Mouse (Mus musculus) forelimb bud, embryonic 11.5 days (tissue): ENCODE measurements around the gene Tent4a.

ENCODE experiments used
- DNase-seq: peaks from one replicate; pipeline ENCODE4 v3.0.0-alpha.2; 2012; ENCODE audit warnings: low read depth, low spot score

Tent4a gene

DNA sequence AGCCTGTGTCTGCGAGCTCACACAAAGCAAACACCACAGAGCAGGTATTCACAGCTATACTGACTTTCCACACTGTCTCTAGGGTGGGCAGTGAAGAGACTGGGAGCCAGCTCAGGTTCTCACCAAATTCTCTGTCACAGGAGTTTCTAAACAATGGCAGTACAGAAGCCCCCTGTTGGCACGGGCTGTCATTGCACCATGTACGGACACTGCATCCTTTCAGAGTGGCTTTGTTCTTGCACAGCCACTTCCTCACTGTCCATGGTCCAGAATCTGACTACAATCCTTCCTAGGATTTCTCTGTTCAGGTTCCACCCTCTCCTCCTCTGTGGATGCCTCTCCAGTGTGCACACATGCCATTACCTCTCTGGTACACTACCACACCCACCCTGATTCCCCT lies 10.6 kb upstream of the Tent4a start:
- peak; percentile 68 for DNase-seq

DNA sequence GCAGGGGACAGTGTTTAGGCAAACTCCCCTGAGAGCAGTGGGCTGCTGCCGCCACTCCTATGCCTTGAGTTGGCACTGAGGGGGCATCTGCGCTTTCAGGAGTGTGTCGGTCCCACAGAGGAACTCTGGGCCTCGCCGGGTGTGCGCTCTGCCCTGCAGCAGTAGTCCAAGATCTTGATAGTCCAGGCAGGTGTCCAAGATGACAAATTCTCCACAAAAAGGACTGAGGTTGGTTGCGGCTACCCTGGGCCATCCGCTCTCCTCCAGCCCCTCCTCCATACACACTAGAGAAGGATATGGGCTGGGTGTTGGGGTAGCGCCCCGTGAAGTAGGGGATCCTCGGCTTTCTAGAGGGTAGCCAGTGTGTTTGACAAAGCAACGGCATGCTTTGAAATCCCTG lies 9.2 kb upstream of the Tent4a start:
- no peak for DNase-seq

DNA sequence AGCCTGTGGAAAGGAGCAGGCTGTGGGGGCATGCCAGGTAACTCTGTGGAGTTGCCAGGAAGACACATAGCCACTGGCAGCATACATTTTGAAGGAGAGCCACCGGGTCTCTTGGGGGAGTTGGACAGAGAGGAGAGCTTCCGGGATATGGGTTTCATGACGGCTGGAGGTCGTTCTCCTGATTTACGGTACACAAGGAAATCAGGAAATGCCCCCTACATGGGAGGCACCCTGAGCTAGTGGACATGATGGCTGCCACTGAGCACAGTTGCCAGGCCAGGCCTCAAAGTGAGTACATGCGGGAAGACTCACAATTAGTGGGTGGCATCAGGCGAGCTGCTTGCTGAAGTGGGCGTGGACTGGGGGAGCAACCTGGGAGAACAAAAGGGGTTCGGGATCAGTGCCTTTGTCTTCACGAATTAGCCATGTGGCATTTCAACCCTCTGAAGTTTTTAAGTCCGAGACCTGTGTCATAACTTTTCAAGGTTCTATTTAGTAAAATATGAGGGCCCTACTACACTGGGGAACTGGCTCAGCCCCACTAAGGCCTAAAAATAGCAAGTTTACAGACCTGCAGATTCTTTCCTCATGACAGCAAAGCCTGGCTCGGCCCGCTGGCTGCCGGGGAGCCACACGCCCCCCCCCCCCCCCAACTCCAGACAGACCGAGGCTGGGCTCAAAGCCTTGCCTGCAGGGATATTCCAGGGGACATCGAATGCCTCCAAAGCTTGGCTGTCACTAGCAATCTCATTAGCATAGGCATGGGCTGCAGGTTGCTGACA lies 8.3 kb upstream of the Tent4a start:
- no peak for DNase-seq

DNA sequence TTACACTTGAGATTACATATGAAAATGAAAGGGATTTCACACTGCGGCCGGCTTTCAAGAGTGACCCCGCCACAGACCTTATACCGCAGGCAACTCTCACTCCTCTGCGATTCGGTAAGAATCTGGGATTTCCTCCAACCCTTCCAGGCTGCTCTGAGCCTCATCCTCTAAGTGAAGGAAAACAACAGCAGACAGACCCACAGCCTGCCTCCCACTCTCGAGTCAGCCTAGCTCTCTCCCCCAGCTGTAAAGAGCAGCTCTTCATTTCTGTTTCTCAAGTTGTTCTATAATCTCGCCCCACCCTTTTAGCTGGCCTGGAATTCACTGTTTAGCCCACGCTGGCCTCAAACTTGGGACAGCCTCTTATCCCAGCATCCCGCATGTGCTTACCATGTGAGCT lies 7.4 kb upstream of the Tent4a start:
- DNase-seq = no peak

DNA sequence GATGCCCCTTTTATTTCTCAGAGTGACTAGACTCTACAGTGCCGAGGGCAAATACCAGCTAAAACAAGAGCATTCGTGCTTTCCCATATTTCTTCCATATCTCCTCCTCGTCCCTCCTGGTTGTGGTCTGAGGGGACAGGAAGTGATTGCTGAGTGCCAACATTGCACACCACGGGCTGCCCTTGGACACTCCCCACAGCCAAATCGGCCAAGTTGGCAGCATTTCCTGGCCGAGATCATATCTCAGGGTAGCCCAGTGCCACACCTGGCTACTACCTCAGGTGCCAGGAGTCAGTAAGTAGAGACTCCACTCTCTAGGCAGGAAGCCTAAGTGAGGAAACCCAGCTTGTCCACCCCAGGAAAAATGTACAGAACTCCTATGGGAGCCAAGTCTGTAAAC lies 6.8 kb upstream of the Tent4a start:
- DNase-seq = no peak

DNA sequence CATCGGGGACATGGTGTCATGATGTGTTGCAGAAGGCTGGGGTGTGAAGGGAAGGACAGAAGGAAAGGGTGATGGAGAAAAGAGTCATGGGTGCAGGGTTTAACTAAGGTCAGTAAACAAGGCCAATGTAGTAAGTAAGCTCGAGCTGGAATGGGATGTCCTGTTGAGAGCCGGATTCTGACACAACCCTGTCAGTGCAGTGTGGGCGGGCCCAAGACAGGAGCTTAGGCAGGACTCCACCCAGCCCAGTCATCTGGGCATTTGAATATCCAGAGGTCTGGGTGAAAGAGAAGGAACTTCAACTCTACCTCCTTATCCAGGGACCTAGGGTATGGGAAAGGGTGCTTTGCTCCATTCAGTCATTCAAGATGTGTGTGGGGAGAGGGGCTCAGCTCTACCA lies 3.9 kb upstream of the Tent4a start:
- DNase-seq = no peak

DNA sequence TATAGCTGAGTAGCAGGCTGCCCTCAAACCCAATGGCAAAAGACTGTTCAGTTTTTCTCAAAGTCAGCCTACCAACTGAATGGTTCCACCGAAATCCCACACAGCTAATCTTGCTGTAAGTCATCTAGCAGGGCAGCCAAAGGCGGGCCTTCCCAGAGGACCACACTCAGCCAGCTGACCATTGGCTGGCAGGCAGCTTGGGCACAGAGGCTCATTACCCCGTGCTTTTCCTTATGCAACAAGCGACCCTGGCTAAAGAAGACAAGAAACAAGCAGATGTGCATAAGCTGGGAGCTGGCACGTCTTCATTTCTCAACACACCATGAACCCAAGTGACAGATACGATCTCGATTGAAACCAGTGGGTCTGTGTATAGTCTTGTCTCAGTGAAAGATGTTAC lies 2.9 kb upstream of the Tent4a start:
- no peak for DNase-seq

DNA sequence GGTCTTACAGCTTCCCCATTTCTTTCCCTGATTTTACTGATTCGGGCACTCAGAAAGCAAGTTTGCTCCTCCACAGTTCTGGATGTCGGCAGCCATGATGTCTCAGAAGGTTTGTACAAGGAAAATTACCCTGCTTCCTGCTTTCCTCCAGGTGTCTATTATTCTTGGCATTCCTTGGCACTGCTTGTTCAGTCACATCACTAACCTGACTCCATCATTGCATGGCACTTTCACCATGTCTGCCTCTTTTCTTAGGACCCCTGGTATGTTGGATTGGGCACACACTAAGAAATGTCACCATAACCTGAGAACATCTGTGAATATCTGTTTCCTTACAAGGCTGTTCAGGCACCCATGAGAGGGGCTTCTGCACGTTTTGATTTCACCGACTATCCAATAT lies 1.6 kb upstream of the Tent4a start:
- no peak for DNase-seq

DNA sequence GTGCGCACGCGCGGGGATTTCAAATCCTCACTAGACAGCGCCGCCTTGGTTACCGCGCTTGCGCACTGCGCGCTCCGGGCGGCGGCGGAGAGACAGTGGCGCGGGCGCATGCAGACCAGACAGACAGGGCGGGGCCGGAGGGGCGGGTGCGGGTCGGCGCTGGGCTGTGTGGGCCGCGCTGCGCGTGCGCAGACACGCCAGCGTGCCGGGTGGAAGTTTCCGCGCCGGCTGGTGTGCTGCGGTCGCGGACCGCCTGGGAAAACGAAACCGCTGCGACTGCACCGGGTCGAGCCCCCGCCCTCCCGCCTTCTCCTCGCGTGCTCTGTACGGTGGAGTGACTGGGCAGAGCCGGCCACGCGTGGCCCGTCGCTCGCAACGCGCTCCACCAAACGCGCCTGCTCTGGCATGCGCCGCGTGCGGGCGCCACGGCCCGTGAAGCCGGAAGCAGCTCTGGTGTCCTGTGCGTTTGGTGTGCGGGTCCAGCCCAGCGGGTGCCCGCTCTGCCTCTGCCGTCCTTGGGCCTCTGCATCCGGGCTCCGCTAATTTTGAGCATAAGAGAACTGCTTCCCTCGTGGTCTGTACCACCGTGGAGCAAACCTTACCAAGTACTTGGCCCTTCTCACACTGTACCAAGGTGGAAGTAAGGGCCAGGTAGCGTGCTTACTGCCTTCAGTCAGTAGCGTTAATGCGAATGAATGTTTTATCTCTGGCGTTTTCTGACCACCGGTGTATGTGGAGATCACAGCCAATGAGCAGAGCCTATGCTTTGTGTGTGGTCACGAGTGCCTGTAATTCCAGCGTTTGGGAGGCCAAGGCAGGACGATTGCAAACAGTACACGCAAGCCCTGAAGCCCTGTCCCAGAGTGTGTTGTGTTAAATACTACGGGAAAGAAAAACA lies 486 bp upstream of the Tent4a start:
- DNase-seq = peak; percentile 97

DNA sequence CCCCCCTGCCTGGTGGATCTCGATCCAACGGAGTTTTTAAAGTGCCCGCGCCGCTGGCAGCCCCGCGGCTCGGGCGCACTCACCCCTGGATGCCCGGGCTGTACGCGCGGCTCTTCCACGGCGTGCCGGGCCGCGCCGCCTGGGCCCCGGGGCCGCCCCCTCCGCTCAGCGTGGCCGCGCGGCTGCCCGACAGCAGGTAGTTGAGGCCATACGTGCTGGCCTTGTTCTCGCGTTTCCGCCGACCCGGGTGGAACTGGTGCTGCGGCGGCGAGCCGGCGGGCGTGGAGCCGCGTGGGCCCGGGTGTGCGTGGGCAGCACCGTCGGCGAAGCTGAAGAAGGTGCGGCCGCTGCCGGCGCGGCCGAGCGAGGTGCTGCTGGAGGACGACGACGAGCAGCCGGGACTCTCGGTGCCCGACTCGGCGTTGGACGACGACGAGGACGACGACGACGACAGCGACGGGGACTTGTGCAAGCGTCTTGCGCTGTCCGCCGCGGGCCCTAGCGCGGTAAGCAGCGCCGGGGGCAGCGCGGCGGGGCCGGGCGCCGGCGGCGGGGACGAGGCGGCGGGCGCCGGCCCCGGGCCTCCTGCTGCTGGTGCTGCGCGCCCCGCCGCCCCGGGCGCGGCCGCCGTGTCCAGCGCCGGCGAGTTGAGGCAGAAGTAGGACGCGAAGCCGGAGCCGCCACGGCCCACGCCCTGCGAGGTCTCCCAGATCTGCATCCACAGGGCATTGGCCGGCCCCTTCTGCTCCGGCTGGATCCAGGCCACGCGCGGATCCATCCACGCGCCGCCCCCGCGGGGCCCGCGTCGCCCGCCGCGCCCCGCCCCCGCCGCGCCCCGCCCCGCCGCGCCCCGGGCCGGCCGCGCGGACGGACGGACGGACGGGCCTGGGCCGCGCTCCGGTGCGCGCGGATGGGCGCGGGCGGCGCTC lies 748 bp downstream of the Tent4a start, which contains the start of gene Nsun2:
Gene Nsun2, plus strand, starts transcription at position 342 of the 929 bp plus-strand sequence.
- DNase-seq = no peak

DNA sequence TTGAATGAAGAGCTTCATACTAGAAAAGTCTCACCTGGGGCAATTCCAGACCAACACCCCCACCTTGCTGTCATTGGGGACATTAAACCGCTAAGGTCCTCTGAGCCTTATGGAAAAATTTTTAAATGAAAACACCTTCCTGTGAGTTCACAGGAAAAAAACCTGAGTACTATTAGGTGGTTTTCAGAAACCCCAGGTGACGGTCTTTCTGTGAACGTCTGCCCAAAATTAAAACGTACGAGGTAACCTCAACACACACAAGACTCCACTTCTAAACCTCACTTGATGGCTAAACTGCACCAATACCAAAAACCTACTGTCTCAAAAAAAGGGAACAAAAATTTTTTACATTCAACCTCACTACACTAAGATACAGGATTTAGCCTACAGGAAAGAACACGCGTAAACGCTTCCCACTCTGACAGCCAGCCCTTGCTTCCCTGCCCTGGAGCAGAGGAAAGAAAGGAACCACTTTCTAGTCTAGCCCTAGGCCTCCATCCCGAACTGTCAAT lies 1.5 kb downstream of the Tent4a start:
- no peak for DNase-seq

DNA sequence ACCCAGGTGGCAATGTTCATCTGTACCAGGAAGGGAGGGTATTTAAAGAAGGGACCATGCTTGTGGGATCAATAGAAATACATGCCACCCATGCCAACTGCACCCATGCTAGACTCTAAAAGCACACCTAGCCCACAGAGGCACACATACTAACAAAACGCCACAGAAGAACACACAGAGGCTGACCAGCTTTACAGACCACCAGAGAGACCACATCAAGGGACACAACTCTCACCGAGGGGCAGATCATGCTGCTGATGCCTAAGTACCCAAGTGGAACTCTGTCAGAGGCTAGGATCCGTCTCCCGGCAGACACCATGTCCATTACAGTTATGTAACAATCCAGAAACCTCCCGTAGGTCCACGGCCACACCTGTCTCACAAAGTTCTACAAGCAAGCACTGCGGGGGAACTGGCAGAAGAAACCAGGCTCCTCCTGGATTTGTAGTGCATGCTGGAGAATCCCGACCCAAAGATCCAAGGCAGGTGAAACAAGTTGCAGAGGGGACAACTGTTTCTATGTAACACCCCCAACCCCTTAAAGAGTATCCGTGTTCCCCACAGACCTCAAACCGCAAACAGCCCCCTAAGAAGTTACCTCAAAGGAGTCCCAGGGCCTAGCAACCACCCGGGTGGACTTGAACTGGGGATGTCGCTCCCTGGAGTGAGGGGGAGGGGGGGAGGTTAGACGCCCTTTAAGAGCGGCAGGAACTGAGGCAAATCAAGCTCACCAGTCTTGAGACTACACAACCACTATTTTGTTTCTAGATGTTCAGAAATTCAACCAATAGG lies 2.1 kb downstream of the Tent4a start:
- DNase-seq = no peak

DNA sequence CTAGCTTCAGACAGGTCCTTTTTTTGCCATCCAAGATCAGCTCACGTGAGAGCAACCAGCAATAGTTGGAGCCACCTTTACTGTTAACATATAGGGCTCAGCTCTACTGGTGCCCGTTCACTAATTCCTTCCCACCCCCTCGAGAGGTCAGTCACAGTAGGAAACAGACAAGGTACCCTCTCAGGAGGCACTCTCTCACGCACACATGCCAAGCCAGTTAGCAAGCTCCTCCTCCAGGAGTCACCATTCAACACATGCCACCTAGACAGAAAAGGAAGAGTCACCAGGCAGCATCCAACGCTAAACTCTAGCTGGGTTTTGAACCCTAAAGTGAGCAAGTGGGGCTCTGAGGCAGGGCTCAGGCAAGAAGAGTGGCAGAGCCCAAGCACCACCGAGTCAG lies 3.0 kb downstream of the Tent4a start:
- no peak for DNase-seq

DNA sequence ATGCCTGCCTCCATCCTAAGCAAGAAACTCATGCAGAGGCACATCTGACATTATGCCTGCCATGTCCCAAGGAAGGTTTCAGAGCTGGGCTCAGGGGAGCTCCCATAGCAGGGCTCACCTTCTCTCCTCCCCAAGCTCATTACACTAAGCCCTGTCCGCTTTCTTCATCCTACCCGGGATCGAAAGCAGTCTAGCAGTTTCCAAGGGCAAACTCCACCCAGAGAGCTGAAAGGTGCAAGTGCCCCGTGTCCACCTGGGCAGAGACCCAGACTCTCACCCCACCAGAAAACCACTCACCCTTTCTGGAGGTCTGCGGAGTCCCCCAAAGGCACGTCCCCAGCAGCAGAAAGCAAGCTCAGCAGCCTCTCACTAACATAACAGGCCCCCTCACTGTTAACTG lies 3.5 kb downstream of the Tent4a start:
- DNase-seq = no peak

DNA sequence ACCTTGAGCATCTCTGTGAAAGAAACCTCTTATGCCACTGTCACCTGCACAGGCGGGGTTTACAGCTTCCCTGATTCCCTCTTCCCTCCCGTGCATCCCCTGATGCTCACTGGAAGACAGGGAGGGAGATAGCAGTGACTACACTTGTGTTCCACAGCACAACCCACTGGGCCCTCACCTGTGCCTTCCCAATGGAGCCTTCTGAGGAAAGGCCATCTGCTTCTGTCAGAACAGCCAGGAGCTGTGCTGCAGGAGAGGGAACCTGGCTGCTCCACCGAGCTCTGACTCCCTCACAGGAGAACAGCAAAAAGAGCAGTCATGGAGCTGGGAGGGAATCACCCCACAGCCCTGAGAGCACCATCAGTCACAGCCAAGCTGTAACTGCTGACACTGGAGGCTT lies 4.3 kb downstream of the Tent4a start:
- no peak for DNase-seq

DNA sequence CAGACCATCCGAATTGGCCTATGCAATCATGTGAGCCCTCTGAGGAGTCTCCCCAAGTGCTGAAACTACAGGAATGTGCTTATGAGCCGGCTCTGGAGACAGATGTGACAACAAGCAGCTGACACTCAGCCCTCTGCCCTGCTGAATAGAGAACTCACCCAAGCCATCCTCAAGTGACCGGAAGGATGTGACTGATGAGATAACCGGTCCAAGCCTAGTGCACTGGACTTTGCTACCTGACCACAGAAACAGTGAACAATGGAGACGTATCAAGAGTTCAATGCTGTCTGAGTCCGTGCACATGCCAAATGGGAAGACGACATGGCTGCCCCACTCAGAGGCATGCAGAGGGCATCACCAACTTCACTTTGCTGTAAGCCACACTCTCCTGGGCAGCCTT lies 5.9 kb downstream of the Tent4a start:
- DNase-seq = no peak

DNA sequence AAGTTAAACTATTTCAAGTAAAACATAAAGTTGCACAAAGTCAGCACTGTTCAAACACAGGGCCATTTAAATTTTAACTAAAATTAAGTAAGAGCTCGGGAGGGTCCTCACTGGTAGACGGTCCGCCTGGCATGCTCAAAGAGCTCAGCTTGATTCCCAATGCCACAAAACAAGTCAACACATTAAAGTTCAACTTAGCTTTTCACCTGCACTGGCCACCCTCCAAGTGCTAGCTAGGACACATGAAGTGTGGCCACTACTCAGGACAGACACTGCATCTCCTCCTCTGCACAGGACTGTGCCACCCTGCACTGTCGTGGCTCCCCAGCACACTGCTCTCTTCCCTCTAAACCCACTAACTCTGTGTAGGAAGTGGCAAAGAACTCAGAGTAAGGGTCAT lies 8.6 kb downstream of the Tent4a start:
- DNase-seq = no peak

DNA sequence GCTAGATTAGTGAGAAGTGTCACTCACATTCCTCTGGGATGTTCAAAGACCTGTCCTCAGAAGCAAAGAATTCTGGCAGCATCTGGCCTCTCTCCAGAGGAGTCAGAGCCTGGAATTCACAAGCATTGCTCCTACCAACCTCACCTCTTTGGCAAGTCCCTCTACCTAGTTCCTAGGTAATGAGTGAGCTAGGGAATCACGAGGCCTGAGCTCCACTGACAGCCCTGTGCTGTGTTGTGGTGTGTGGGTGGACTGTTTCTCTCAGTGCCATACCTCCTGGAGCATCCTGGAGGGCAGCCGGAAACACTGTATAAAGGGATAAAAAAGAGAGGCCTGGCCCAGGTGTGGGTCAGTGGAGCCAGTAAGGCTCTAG lies 10.3 kb downstream of the Tent4a start:
- DNase-seq = no peak

DNA sequence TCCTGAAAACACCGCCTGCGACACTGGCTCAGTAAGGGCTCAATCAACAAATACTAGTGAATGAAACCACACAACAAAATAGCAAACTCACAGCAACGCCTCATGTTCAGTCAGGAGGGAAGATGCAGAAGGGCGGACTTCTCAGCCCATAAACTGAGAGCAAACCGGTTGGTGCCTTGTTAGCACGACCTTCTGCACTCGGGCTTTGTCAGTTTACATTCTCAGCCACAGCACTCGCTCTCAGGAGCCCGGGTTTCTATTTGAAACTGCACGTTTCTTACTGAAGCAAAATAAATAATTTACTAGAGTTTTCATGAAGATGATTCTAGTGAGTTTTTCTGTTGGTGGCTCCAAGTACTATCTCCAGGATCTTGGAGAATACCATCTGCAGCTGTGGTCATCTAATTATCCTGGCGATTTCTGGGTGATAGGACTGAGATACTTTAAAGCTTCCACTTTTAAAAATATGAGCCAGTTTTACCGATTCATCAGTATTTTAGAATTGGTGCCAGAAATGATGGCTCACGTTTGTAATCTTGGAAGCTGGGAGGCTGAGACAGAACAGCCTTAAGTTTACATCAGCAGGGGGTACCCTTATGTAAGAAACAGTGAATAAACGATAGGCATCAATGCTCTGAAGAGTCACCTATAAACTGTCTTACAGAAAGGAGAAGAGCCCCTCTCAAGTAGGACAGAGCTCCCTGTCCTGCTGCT lies 10.8 kb downstream of the Tent4a start:
- no peak for DNase-seq

DNA sequence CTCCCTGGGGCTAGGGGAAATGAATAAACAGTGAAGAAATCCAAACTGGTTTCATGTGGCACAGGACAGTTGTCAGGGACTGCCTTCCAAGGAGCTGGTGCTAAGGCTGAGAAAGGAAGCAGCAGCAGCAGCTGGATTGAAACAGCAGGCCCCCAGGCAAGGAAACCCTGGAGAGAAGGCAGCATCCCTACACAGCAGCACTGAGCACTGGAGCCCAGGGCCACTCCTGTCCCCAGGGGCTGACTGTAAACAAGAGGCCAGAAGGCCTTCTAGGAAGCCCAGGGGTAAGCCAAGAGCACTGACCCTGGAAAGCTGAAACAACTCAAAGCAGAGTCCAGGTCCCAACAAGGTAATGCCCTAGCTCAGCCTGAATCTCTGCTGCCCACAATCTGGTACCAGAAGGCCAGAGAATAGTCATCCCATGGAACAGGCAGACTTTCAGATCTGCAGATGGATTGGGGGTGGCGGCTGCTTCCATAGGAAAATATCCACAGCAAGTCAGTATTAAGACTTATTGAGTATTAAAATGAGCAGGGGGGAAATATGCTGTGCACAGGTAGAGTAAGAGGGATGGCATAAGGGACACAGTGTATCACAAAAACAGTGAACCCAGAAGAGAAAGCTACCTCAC lies 12.1 kb downstream of the Tent4a start:
- no peak for DNase-seq
